Mouse (Mus musculus) megakaryocyte-erythroid progenitor cell, adult 5-6 weeks (primary cell): ENCODE data around the gene Prkn. TPM values are rescaled to one million over a fixed set of nuclear protein-coding genes. Genes with fewer than 3 reads are reported as not detected.

Experiments used
- ATAC-seq: replicated peaks from 2 replicates; pipeline ENCODE4 v1.8.0; 2016; ENCODE audit warnings: mild to moderate bottlenecking, inconsistent platforms; ENCODE audit not compliant: severe bottlenecking, poor library complexity, low FRiP score, low TSS enrichment
- total RNA-seq, 2 experiments: library from RNA; stranded (forward) in 1 of 2; stranded (reverse) in 1 of 2; fragments of 200-1000, 215-1000 nt in 1 of 2; fragments of >200 nt in 1 of 2; fragmentation: Nextera tagmentation in 1 of 2; gene quantifications; 2 replicates each; pipeline ENCODE4 v1.2.3; 2014 to 2017

The Prkn gene
- total RNA-seq, 2 experiments from 2014 or later: 3.1 to 5.9 TPM

- no peak for ATAC-seq
Measured at GRCm38 (mm10) chr17:11352778-11353552, 512.8 kb downstream of the Prkn start.

- no peak for ATAC-seq
Measured at GRCm38 (mm10) chr17:11353553-11353945, 513.4 kb downstream of the Prkn start.

GRCm38 (mm10) chr17:11354348-11354747 is 514.2 kb downstream of the Prkn start:
- no peak for ATAC-seq

GRCm38 (mm10) chr17:11375461-11375860 is 535.3 kb downstream of the Prkn start:
- no peak for ATAC-seq

GRCm38 (mm10) chr17:11383364-11383962 is 543.3 kb downstream of the Prkn start:
- no peak for ATAC-seq

- no peak for ATAC-seq
Measured at GRCm38 (mm10) chr17:11385246-11385645, 545.1 kb downstream of the Prkn start.

- ATAC-seq: no peak
Measured at GRCm38 (mm10) chr17:11392622-11393294, 552.6 kb downstream of the Prkn start.

GRCm38 (mm10) chr17:11394607-11395006 is 554.4 kb downstream of the Prkn start:
- no peak for ATAC-seq

- ATAC-seq: no peak
Measured at GRCm38 (mm10) chr17:11397678-11398077, 557.5 kb downstream of the Prkn start.

GRCm38 (mm10) chr17:11402225-11402875 is 562.2 kb downstream of the Prkn start:
- no peak for ATAC-seq

GRCm38 (mm10) chr17:11411414-11411813 is 571.2 kb downstream of the Prkn start:
- ATAC-seq: no peak

- ATAC-seq: no peak
Measured at GRCm38 (mm10) chr17:11413688-11414087, 573.5 kb downstream of the Prkn start.

- no peak for ATAC-seq
Measured at GRCm38 (mm10) chr17:11414288-11414687, 574.1 kb downstream of the Prkn start.

GRCm38 (mm10) chr17:11417150-11417549 is 577.0 kb downstream of the Prkn start:
- ATAC-seq: no peak

GRCm38 (mm10) chr17:11419484-11419883 is 579.3 kb downstream of the Prkn start:
- ATAC-seq: peak; percentile 96

- no peak for ATAC-seq
Measured at GRCm38 (mm10) chr17:11420839-11421238, 580.7 kb downstream of the Prkn start.

- ATAC-seq: peak; percentile 88
Measured at GRCm38 (mm10) chr17:11421264-11421940, 581.2 kb downstream of the Prkn start.

- ATAC-seq: no peak
Measured at GRCm38 (mm10) chr17:11431323-11431722, 591.1 kb downstream of the Prkn start.

GRCm38 (mm10) chr17:11432593-11432992 is 592.4 kb downstream of the Prkn start:
- ATAC-seq: no peak

GRCm38 (mm10) chr17:11462721-11463120 is 622.5 kb downstream of the Prkn start:
- no peak for ATAC-seq
